Mouse (Mus musculus) MEL (cell line): ENCODE measurements around the gene Pgc. TPM values are rescaled to one million over a fixed set of nuclear protein-coding genes. Genes with fewer than 3 reads are reported as not detected.

ENCODE experiments used
- DNase-seq: peaks from one replicate; pipeline ENCODE4 v3.0.0; 2011; ENCODE audit warnings: low read depth, low spot score
- H3K27ac ChIP-seq: 2 replicates; pipeline ENCODE4 v1.5.1; 2012; ENCODE audit warnings: low read depth, mild to moderate bottlenecking, control low read depth, low read length, moderate library complexity; ENCODE audit not compliant: control insufficient read depth
- H3K27me3 ChIP-seq, 2 experiments: fragments of 150-350 bp in 1 of 2; sonication (generic) in 1 of 2; 2 replicates each; pipeline ENCODE4 v1.6.1; 2012; ENCODE audit warnings: low read length in 2 of 2, mild to moderate bottlenecking in 2 of 2, improper control_type of control experiment in 1 of 2, moderate library complexity in 1 of 2; ENCODE audit not compliant: insufficient read depth in 2 of 2, control insufficient read depth in 1 of 2
- H3K36me3 ChIP-seq, 2 experiments: 2 replicates each; pipeline ENCODE4 v1.6.1; 2012 to 2014; ENCODE audit warnings: low read length in 2 of 2, improper control_type of control experiment in 1 of 2, inconsistent platforms in 1 of 2, mild to moderate bottlenecking in 1 of 2; ENCODE audit not compliant: insufficient read depth in 2 of 2, control insufficient read depth in 1 of 2
- H3K4me1 ChIP-seq, 2 experiments: fragments of 150-350 bp in 1 of 2; sonication (generic) in 1 of 2; 2 replicates each; pipeline ENCODE4 v1.6.1; 2012; ENCODE audit warnings: low read length in 2 of 2, improper control_type of control experiment in 1 of 2, mild to moderate bottlenecking in 1 of 2; ENCODE audit not compliant: insufficient read depth in 2 of 2, control insufficient read depth in 1 of 2
- H3K4me3 ChIP-seq, 2 experiments: fragments of 150-350 bp in 1 of 2; sonication (generic) in 1 of 2; 2 replicates each; pipeline ENCODE4 v1.5.1; 2012; ENCODE audit warnings: low read depth in 2 of 2, low read length in 2 of 2, mild to moderate bottlenecking in 2 of 2, moderate library complexity in 2 of 2, control low read depth in 1 of 2, improper control_type of control experiment in 1 of 2; ENCODE audit not compliant: control insufficient read depth in 1 of 2, insufficient read depth in 1 of 2
- H3K79me2 ChIP-seq: 2 replicates; pipeline ENCODE4 v1.6.1; 2012; ENCODE audit warnings: mild to moderate bottlenecking, low read length, moderate library complexity; ENCODE audit not compliant: control insufficient read depth, poor library complexity, insufficient read depth
- H3K9ac ChIP-seq: 2 replicates; pipeline ENCODE4 v1.6.1; 2012; ENCODE audit warnings: low read depth, mild to moderate bottlenecking, control low read depth, low read length, moderate library complexity; ENCODE audit not compliant: control insufficient read depth, poor library complexity, severe bottlenecking
- H3K9me3 ChIP-seq: fragments of 150-350 bp; sonication (generic); replicated peaks from 2 replicates; pipeline ENCODE4 v1.6.1; 2012; ENCODE audit warnings: mild to moderate bottlenecking, low read length, improper control_type of control experiment, moderate library complexity; ENCODE audit not compliant: insufficient read depth
- CTCF ChIP-seq, 3 experiments: IDR thresholded peaks in 2 of 3; conservative IDR thresholded peaks in 1 of 3; 2 replicates each; pipeline ENCODE4 v1.5.1; 2011 to 2012; ENCODE audit warnings: low read length in 3 of 3, low read depth in 2 of 3, mild to moderate bottlenecking in 2 of 3, improper control_type of control experiment in 1 of 3, inconsistent platforms in 1 of 3, mixed read lengths in 1 of 3, moderate library complexity in 1 of 3; ENCODE audit not compliant: control insufficient read depth in 1 of 3, insufficient read depth in 1 of 3, poor library complexity in 1 of 3, severe bottlenecking in 1 of 3
- E2F4 ChIP-seq: IDR thresholded peaks from 2 replicates; pipeline ENCODE4 v1.6.1; 2011; ENCODE audit warnings: low read depth, low read length, improper control_type of control experiment, borderline replicate concordance
- ELF1 ChIP-seq: IDR thresholded peaks from 2 replicates; pipeline ENCODE4 v1.6.1; 2014; ENCODE audit warnings: low read depth, mild to moderate bottlenecking, inconsistent platforms, low read length, improper control_type of control experiment, moderate library complexity
- EP300 ChIP-seq, 2 experiments: IDR thresholded peaks; 2 replicates each; pipeline ENCODE4 v1.6.1; 2011; ENCODE audit warnings: improper control_type of control experiment in 2 of 2, low read length in 2 of 2, low read depth in 1 of 2, mild to moderate bottlenecking in 1 of 2
- GABPA ChIP-seq: IDR thresholded peaks from 2 replicates; pipeline ENCODE4 v1.6.1; 2012; ENCODE audit warnings: low read depth, mild to moderate bottlenecking, inconsistent platforms, low read length, improper control_type of control experiment, moderate library complexity
- HCFC1 ChIP-seq: IDR thresholded peaks from 2 replicates; pipeline ENCODE4 v1.6.1; 2012; ENCODE audit warnings: low read depth, mild to moderate bottlenecking, inconsistent platforms, low read length, improper control_type of control experiment, moderate library complexity
- MAFK ChIP-seq: IDR thresholded peaks from 2 replicates; pipeline ENCODE4 v1.6.1; 2011; ENCODE audit warnings: low read depth, mild to moderate bottlenecking, low read length, improper control_type of control experiment, borderline replicate concordance
- MAX ChIP-seq: IDR thresholded peaks from 2 replicates; pipeline ENCODE4 v1.6.1; 2011; ENCODE audit warnings: low read length, improper control_type of control experiment
- MYC ChIP-seq: IDR thresholded peaks from 2 replicates; pipeline ENCODE4 v1.6.1; 2011; ENCODE audit warnings: low read depth, mild to moderate bottlenecking, low read length, improper control_type of control experiment, moderate library complexity
- NRF1 ChIP-seq: IDR thresholded peaks from 2 replicates; pipeline ENCODE4 v1.6.1; 2014; ENCODE audit warnings: low read depth, mild to moderate bottlenecking, inconsistent platforms, low read length, improper control_type of control experiment, moderate library complexity; ENCODE audit not compliant: poor library complexity, insufficient read depth, severe bottlenecking
- RAD21 ChIP-seq: IDR thresholded peaks from 2 replicates; pipeline ENCODE4 v1.6.1; 2011; ENCODE audit warnings: mild to moderate bottlenecking, low read depth, low read length, improper control_type of control experiment
- SIN3A ChIP-seq: IDR thresholded peaks from 2 replicates; pipeline ENCODE4 v1.6.1; 2012; ENCODE audit warnings: low read length, improper control_type of control experiment, inconsistent platforms
- SMC3 ChIP-seq: IDR thresholded peaks from 2 replicates; pipeline ENCODE4 v1.6.1; 2011; ENCODE audit warnings: low read depth, low read length, improper control_type of control experiment
- TBP ChIP-seq: IDR thresholded peaks from 2 replicates; pipeline ENCODE4 v1.8.0; 2011; ENCODE audit warnings: low read depth, low read length, improper control_type of control experiment
- USF2 ChIP-seq, 2 experiments: IDR thresholded peaks; 2 replicates each; pipeline ENCODE4 v1.6.1; 2011 to 2012; ENCODE audit warnings: improper control_type of control experiment in 2 of 2, low read length in 2 of 2, borderline replicate concordance in 1 of 2, inconsistent platforms in 1 of 2, low read depth in 1 of 2, mild to moderate bottlenecking in 1 of 2; ENCODE audit not compliant: insufficient read depth in 1 of 2
- ZC3H11A ChIP-seq: IDR thresholded peaks from 2 replicates; pipeline ENCODE4 v1.6.1; 2012; ENCODE audit warnings: low read depth, mild to moderate bottlenecking, inconsistent platforms, low read length, improper control_type of control experiment
- ZNF384 ChIP-seq: IDR thresholded peaks from 2 replicates; pipeline ENCODE4 v1.6.1; 2012; ENCODE audit warnings: low read depth, mild to moderate bottlenecking, inconsistent platforms, low read length, improper control_type of control experiment
- polyA plus RNA-seq, 2 experiments: library from polyadenylated mRNA; stranded (reverse) in 1 of 2; unstranded in 1 of 2; fragments of >175 nt in 1 of 2; fragments of >200 nt in 1 of 2; gene quantifications; 2 replicates each; pipeline versions ENCODE4 v1.2.1 to v1.2.4; 2012; ENCODE audit warnings: low replicate concordance in 2 of 2, low read depth in 1 of 2; ENCODE audit not compliant: insufficient read length in 2 of 2, insufficient read depth in 1 of 2, missing spikeins in 1 of 2
- total RNA-seq: library from RNA; depleted of rRNA; stranded (reverse); fragments of 300-350 nt; gene quantifications from 2 replicates; pipeline ENCODE4 v1.2.3, GENCODE M21; 2012

Pgc gene
- total and polyA plus RNA-seq, 3 experiments: not detected

DNA sequence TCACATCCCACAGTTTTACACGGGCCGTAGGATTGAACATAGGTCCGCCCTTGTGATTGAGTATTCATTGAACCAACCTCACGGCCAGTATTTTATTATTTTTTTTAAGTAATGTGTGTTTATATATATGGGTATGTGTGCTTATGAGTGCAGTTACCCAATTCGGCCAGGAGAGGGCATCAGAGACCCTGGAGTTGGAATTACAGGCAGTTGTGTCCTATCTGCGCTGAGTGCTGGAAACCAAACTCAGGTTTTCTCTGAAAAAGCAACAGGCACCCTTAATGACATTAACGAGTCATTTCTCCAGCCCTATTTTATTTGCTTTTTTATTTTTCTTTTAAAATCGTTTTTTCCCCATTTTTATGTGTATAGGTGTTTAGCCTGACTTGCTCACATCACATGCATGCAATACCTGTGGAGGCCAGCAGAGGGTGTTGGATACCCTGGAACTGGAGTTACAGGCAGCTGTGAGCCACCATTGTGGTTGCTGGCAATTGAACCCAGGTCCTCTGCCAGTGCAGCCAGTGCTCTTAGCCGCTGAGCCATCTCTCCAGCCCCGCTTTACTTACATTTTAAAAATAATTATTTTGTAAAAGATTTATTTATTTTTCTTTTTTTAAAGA is 18.2 kb downstream of the Pgc start:
- Histone ChIP-seq H3K27ac (no peak overlapping the region), H3K36me3 (peaks cover 0 to 15% of the 10 kb centered on the region in 2 experiments; a peak in 2 of 4 replicates), H3K9ac (no peak overlapping the region), H3K79me2 (no peaks in the 10 kb centered on the region), H3K4me1 (peaks cover 5 to 24% of the 10 kb centered on the region in 2 experiments; a peak in 3 of 4 replicates), H3K27me3 (no peaks in the 10 kb centered on the region), H3K9me3 (no peaks in the 10 kb centered on the region), H3K4me3 (no peak overlapping the region)
- TF ChIP-seq RAD21 (peak; percentile 56), ZNF384 (peak; percentile 27; the same call in 1 of the 2 replicates), GABPA (no peak), EP300 (IDR thresholded peaks at IDR 0.05; ENCODE audit: low read depth in 1 of 2, low read length in 2 of 2) (no peak; a peak in 1 of 4 replicates), CTCF (IDR thresholded peaks at IDR 0.05 in 2 of 3, conservative IDR thresholded peaks at IDR 0.05 in 1 of 3; ENCODE audit: control insufficient read depth in 1 of 3, insufficient read depth in 1 of 3, low read depth in 2 of 3, low read length in 3 of 3, poor library complexity in 1 of 3, severe bottlenecking in 1 of 3) (peak; percentile 45 to 54 (median 53)), HCFC1 (no peak), ELF1 (no peak), E2F4 (no peak), ZC3H11A (peak; percentile 27; the same call in 1 of the 2 replicates), NRF1 (no peak), SMC3 (peak; percentile 15; the same call in 1 of the 2 replicates), TBP (no peak), SIN3A (0 out of 2 replicates have a peak, but pooled peaks have one; percentile 24)
- DNase-seq: peak; percentile 70

- Histone ChIP-seq H3K36me3 (peaks cover 0 to 14% of the 10 kb centered on the region in 2 experiments; a peak in 2 of 4 replicates), H3K9me3 (no peaks in the 10 kb centered on the region), H3K27ac (no peak overlapping the region), H3K4me1 (peaks cover 6 to 25% of the 10 kb centered on the region in 2 experiments), H3K79me2 (no peaks in the 10 kb centered on the region), H3K4me3 (no peak overlapping the region), H3K9ac (no peak overlapping the region), H3K27me3 (no peaks in the 10 kb centered on the region)
- TF ChIP-seq MAX: no peak
- no peak for TF ChIP-seq USF2 (IDR thresholded peaks at IDR 0.05; ENCODE audit: borderline replicate concordance in 1 of 2, insufficient read depth in 1 of 2, low read depth in 1 of 2, low read length in 2 of 2)
- no peak for TF ChIP-seq MYC
- no peak for TF ChIP-seq MAFK
- DNase-seq: no peak
These were observed 22.3 kb downstream of the Pgc start for GRCm38 (mm10) chr17:47748791-47749553.
